Mouse (Mus musculus) stomach, postnatal 0 days (tissue): Measurements from ENCODE around the gene Man2a1. TPM values are rescaled to one million over a fixed set of nuclear protein-coding genes. Genes with fewer than 3 reads are reported as not detected.

Experiments
- ATAC-seq: fragments of 200-750 bp; cut with Nextera tagmentation; 2 replicates; pipeline ENCODE4 v1.8.0; 2017; ENCODE audit not compliant: low FRiP score, low TSS enrichment
- DNase-seq: peaks from one replicate; pipeline ENCODE4 v3.0.0-alpha.2; 2016; ENCODE audit warnings: low spot score
- H3K27ac ChIP-seq: fragments of 300-500 bp; sonication (generic); replicated peaks from 2 replicates; pipeline ENCODE4 v1.5.1; 2014; ENCODE audit warnings: mild to moderate bottlenecking, control low read depth
- H3K27me3 ChIP-seq: fragments of 300-500 bp; sonication (generic); 2 replicates; pipeline ENCODE4 v1.6.1; 2014; ENCODE audit warnings: low read length; ENCODE audit not compliant: control insufficient read depth, insufficient read depth
- H3K36me3 ChIP-seq: fragments of 300-500 bp; sonication (generic); 2 replicates; pipeline ENCODE4 v1.6.1; 2014; ENCODE audit warnings: low read length, mixed read lengths; ENCODE audit not compliant: control insufficient read depth, insufficient read depth
- H3K4me1 ChIP-seq: fragments of 300-500 bp; sonication (generic); replicated peaks from 2 replicates; pipeline ENCODE4 v1.6.1; 2014; ENCODE audit warnings: antibody characterized with exemption; ENCODE audit not compliant: control insufficient read depth, insufficient read depth
- H3K4me2 ChIP-seq: fragments of 300-500 bp; sonication (generic); replicated peaks from 2 replicates; pipeline ENCODE4 v1.6.1; 2014; ENCODE audit warnings: low read depth, mild to moderate bottlenecking, control low read depth, moderate library complexity
- H3K4me3 ChIP-seq: fragments of 300-500 bp; sonication (generic); 2 replicates; pipeline ENCODE4 v1.5.1; 2014; ENCODE audit warnings: low read depth, low read length, control low read depth
- H3K9ac ChIP-seq: fragments of 300-500 bp; sonication (generic); 2 replicates; pipeline ENCODE4 v1.6.1; 2014; ENCODE audit warnings: mild to moderate bottlenecking, low read length, control low read depth, mixed read lengths
- H3K9me3 ChIP-seq: fragments of 300-500 bp; sonication (generic); 2 replicates; pipeline ENCODE4 v1.6.1; 2016; ENCODE audit warnings: low read length; ENCODE audit not compliant: control insufficient read depth
- CTCF ChIP-seq: IDR thresholded peaks from 2 replicates; pipeline ENCODE4 v1.5.1; 2016; ENCODE audit warnings: antibody characterized with exemption, low read depth, mild to moderate bottlenecking, moderate library complexity
- EP300 ChIP-seq: optimal IDR thresholded peaks from 2 replicates; pipeline ENCODE3; 2016; ENCODE audit warnings: antibody characterized with exemption
- WGBS: fragments of 180-500 bp; shearing (Covaris S2); extraction: QIAGEN DNeasy Blood & Tissue Kit; methylation state at CpG from one replicate; pipeline ENCODE4 v1.1.7; 2014; 5-methylcytosine and 5-hydroxymethylcytosine counted together
- polyA plus RNA-seq: library from polyadenylated mRNA; unstranded; fragments of >200 nt; fragmentation: Nextera tagmentation; extraction: Ambion mirVana; gene quantifications from 2 replicates; pipeline ENCODE4 v1.2.1, GENCODE M21; 2015

The Man2a1 gene
- polyA plus RNA-seq, 1 experiment from 2014 or later: 9.3 TPM

- H3K36me3 ChIP-seq: peaks cover 5% of the 10 kb centered on the region; the same call in 1 of the 2 replicates
- TF ChIP-seq EP300 (no peak), CTCF (no peak)
- no peaks in the 10 kb centered on the region for H3K9me3 ChIP-seq
- DNase-seq: no peak
- no peaks in the 10 kb centered on the region for H3K27me3 ChIP-seq
- no peak overlapping the region for H3K4me2 ChIP-seq
- 80% methylated on average over 8 of the region's 8 CpGs for WGBS
- no peak overlapping the region for H3K9ac ChIP-seq
- no peak overlapping the region for H3K27ac ChIP-seq
- no peak overlapping the region for H3K4me3 ChIP-seq
- H3K4me1 ChIP-seq: no peaks in the 10 kb centered on the region
- ATAC-seq: no peak
Measured at GRCm38 (mm10) chr17:64637868-64638537, 37.5 kb downstream of the Man2a1 start.

DNA sequence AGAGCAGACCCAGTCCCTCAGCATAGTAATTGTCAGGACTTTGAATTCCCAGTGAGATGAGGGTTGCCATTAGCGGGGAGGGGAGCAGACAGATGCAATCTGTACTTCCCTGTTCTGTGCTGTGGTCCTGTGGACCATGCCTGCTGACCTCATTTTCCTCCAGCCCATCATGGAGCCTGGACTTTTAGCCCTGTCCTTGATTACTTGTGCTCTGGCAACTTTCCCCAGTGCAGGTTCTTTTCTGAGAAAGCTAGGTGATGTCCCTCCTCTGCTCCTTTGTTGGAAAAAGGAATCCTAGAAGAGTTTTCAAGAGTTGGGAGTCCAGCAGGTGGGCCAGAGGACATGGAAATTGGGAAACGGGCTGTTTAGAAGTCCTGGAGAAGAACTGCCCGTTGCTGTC lies 40.8 kb downstream of the Man2a1 start:
- Histone ChIP-seq H3K36me3 (peaks cover 3% of the 10 kb centered on the region; the same call in 1 of the 2 replicates), H3K4me1 (no peaks in the 10 kb centered on the region), H3K4me3 (no peak overlapping the region), H3K27ac (no peak overlapping the region), H3K4me2 (no peak overlapping the region), H3K9ac (no peak overlapping the region), H3K9me3 (no peaks in the 10 kb centered on the region), H3K27me3 (no peaks in the 10 kb centered on the region)
- TF ChIP-seq CTCF (no peak), EP300 (no peak)
- DNase-seq: no peak
- ATAC-seq: no peak
- WGBS: 83% methylated on average over 3 of the region's 3 CpGs

DNA sequence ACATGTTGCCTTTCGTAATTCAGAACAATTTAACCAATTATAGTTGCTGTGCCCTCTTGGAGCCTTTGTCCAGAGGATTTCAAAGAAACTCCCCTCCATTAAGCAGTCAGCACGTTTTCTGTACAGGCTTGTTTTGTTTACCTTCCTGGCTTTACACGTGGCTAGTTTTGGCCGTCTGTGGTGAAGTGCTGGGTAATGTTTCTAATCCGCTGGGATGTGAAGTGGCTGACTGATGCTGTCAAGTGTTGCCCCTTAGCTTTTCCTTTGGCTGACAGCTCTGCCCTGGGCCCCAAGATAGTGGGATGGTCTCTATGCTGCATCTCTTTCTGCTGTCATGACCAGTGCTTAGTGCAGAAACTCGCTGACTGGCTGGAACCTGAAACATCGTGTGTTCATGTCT lies 43.1 kb downstream of the Man2a1 start:
- H3K36me3 ChIP-seq: peaks cover 3% of the 10 kb centered on the region; the same call in 1 of the 2 replicates
- no peak overlapping the region for H3K4me3 ChIP-seq
- H3K27me3 ChIP-seq: no peaks in the 10 kb centered on the region
- no peak overlapping the region for H3K27ac ChIP-seq
- no peak overlapping the region for H3K4me2 ChIP-seq
- H3K4me1 ChIP-seq: no peaks in the 10 kb centered on the region
- ATAC-seq (no peak), DNase-seq (no peak)
- WGBS: 36% methylated on average over 7 of the region's 7 CpGs
- no peak overlapping the region for H3K9ac ChIP-seq
- TF ChIP-seq CTCF: no peak
- no peaks in the 10 kb centered on the region for H3K9me3 ChIP-seq

- H3K27me3 ChIP-seq: no peaks in the 10 kb centered on the region
- ATAC-seq (peak; percentile 92), DNase-seq (no peak)
- H3K27ac ChIP-seq: no peak overlapping the region
- no peak overlapping the region for H3K9ac ChIP-seq
- no peaks in the 10 kb centered on the region for H3K36me3 ChIP-seq
- no peak overlapping the region for H3K4me2 ChIP-seq
- no peak overlapping the region for H3K4me3 ChIP-seq
- no peak for TF ChIP-seq CTCF
- no peak for TF ChIP-seq EP300
- no peaks in the 10 kb centered on the region for H3K9me3 ChIP-seq
- no peaks in the 10 kb centered on the region for H3K4me1 ChIP-seq
- WGBS: 53% methylated on average over 8 of the region's 8 CpGs
Measured at GRCm38 (mm10) chr17:64644888-64645605, 44.5 kb downstream of the Man2a1 start.

DNA sequence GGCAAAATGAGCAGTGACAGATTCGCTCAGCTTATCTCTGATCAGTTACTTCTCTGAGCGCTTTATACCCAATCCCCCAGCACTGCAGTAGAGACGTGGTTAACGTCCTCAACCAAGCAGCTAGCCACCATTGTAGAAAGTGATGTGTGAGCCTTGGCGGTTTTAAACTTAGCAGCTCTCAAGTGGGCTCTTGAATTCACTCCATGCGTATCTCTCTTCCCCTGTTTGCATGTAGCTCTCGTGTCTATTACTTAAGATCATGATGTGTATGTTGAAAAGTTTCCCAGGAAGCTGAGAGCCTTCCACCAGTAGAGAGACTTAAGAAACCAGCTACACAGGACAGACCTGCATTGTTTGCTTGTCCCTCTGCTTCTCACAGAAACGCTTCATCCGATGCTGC lies 46.9 kb downstream of the Man2a1 start:
- WGBS: 84% methylated on average over 9 of the region's 9 CpGs
- no peak overlapping the region for H3K9ac ChIP-seq
- no peaks in the 10 kb centered on the region for H3K4me1 ChIP-seq
- DNase-seq (no peak), ATAC-seq (no peak)
- no peak overlapping the region for H3K27ac ChIP-seq
- no peaks in the 10 kb centered on the region for H3K9me3 ChIP-seq
- H3K4me3 ChIP-seq: no peak overlapping the region
- TF ChIP-seq EP300: no peak
- TF ChIP-seq CTCF: no peak
- no peak overlapping the region for H3K4me2 ChIP-seq
- H3K36me3 ChIP-seq: peaks cover 8% of the 10 kb centered on the region
- no peaks in the 10 kb centered on the region for H3K27me3 ChIP-seq

DNA sequence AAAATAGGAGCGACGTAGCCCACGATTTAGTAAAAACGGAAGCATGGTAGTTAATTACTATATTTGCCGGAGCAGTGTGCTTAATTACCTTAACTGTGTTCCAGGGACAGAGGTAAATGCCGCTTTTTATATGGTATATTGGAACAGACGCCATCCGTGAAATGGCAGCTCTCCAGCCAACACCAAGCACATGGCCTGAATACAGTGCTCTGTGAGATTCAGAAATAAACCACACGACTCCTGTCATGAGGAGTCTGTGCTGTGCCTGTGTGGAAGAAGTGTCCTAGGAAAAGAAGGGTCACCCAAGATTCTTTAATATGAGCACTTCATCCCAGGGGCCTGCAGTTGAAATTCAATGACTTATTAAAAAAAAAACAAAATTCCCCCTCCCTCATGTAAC lies 50.2 kb downstream of the Man2a1 start:
- H3K27ac ChIP-seq: no peak overlapping the region
- H3K4me2 ChIP-seq: no peak overlapping the region
- TF ChIP-seq EP300 (no peak), CTCF (no peak)
- no peak overlapping the region for H3K4me3 ChIP-seq
- H3K27me3 ChIP-seq: no peaks in the 10 kb centered on the region
- ATAC-seq (no peak), DNase-seq (no peak)
- H3K9me3 ChIP-seq: no peaks in the 10 kb centered on the region
- 91% methylated on average over 9 of the region's 9 CpGs for WGBS
- peaks cover 10% of the 10 kb centered on the region for H3K36me3 ChIP-seq
- no peaks in the 10 kb centered on the region for H3K4me1 ChIP-seq
- H3K9ac ChIP-seq: no peak overlapping the region
